Mouse (Mus musculus) kidney, adult 10 weeks (tissue): Measurements from ENCODE around the gene Coq9. TPM values are rescaled to one million over a fixed set of nuclear protein-coding genes. Genes with fewer than 3 reads are reported as not detected.

Source experiments
- polyA plus RNA-seq: library from polyadenylated mRNA; stranded (reverse); fragments of 350-450 nt; fragmentation: Illumina TruSeq; extraction: RNeasy Lipid Tissue Mini Kit (QIAGEN cat#74804); gene quantifications from one replicate; pipeline ENCODE4 v1.2.3, GENCODE M21; 2014; ENCODE audit warnings: low read depth, low replicate concordance

Gene Coq9
- 24.6 TPM for polyA plus RNA-seq

DNA sequence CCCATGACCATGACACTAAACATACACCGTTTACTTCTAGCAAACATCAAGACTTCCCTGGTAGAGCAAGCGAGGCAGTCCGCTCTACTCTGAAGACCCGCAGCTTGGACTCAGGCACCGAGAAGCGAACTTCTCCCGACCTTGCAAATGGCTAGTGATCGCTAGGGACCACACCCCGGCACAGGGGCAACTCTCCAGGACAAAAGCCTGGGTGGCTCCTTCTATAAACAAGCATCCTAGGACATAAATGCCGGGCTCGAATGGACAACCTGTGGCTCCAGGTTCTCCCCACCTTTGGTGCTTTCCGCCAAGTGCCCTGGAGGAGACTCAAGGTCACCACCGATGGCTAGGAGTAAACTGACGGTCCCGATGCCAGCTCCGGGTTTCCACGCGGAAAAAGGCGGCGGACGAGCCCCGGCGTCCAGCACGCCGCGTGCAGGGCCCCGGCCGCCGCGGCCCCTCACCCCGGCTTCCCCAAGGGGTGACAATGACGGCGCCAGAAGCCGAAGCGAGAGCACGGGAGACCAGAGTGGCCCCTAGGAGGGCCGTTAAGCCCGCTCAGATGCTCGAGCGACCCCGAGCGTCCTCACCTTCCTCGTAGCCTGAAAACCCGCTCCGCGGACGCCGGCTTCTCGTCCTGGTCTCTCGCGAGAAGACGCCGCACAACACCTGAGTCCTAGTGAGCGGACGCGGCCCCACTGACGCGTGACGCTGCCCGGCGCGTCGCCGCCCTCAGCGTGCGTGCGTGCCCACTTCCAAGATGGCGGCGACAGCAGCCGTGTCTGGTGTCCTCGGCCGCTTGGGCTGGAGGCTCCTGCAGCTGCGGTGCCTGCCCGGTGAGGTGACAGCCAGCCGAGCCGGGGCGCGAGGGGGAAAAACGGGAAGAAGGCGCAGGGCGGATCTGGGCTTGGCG is at the start of gene Coq9, which contains the start of gene Ciapin1:
Gene Coq9 (plus strand): TSS at position 660 of the 913 bp plus-strand sequence.
Gene Ciapin1 (minus strand): TSS at position 697 of the 913 bp plus-strand sequence.

DNA sequence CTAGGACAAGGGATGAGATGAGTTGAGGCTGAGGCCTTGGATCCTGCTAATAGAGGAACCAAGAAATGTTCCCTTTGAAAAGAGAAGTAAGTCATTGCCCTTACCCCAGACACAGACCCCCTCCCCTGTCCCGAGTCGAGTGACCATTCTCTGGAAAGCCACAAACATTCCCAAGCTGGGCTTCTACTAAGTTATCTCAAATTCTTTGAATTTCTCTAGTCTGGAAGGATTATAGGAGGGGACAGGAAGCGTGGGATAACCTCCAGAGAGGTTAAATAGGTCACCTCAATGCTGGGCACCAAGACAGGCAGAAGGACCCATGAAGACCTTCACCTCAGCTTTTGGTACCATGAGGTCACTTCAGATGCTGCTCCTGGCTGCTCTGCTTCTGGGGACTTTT is 28.0 kb upstream of the Coq9 start, which contains the start of gene Ccl17:
Gene Ccl17 (plus strand): TSS at position 301 of the 400 bp plus-strand sequence.

DNA sequence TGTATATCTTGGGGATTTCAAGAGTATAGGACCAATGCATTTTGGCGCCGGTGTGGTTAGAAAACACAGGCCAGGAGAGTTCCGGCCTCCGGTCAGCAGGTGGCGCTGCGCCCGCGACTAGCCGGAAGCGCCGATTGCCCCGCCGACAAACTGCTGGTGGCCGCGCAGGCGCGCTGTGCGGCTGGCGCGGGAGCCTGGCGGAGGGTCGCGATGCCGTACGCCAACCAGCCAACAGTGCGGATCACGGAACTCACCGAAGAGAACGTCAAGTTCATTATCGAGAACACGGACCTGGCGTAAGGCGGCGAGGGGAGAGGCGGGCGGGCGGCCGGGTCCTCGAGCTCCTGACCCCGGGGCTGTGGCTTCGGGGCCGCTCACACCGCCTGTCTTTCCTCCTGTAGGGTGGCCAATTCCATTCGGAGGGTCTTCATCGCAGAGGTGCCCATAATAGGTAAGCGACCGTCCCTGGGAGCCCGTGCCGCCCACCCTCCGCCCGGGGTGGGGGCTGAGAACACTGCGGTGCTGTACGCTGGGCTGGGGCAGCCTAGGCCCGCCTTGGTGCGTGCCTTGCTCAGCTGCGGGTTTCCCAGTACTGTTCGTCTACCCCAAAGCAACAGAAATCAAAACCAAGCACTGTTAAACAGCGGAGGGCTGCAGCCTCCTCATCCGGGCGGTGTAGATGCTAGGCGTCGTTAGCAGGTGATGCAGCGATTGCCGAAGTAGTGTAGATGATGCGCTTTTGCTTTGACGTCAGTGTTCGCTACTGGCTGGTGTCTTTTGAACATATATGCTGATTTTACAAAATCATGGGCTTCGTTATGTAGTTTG is 19.4 kb downstream of the Coq9 start, which contains the start of gene Polr2c:
Gene Polr2c (plus strand): TSS at position 105 of the 828 bp plus-strand sequence.

DNA sequence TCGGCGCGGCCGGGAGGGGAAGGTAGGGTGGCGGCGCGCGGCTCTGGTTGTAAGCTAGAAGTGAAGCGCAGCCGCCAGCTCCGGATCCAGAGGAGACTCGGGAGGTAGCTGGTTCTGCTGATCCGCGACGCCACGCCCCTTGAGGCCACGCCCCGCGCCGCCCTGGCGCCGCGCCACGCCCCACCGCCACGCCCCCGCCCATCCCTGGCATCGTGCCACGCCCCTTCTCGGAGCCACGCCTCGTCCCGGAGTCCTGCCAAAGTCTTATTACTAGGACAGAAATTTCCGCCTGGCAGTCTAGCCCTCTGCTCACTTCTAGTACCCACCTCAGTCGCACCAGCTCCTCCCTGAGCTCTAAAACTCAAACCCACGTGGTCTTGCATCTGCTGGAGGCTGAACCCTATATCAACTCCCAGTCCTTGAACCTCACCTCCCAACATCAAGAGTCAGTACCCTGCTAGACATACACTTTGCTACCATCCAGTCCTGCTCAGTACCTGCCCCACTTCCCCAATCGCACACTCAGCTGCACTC is 38.1 kb downstream of the Coq9 start, which contains the start of gene Dok4:
Gene Dok4 (minus strand): TSS at position 134 of the 534 bp plus-strand sequence.

Other genes with a start within 250 kb of the Coq9 start
- gene Rspry1, start 236.4 kb upstream of the Coq9 start, polyA plus RNA-seq, result 56.8 TPM
- gene Fam192a, start 236.3 kb upstream of the Coq9 start, polyA plus RNA-seq, result 54.6 TPM
- 151 TPM for gene Arl2bp, start 171.7 kb upstream of the Coq9 start, polyA plus RNA-seq
- gene Pllp, start 142.0 kb upstream of the Coq9 start, polyA plus RNA-seq, result 6.4 TPM
- gene Ccl22, start 92.7 kb upstream of the Coq9 start, polyA plus RNA-seq, result 0.20 TPM
- gene Cx3cl1, start 66.3 kb upstream of the Coq9 start, polyA plus RNA-seq, result 2.9 TPM
- gene Ccl17, start 27.9 kb upstream of the Coq9 start, polyA plus RNA-seq, result not detected
- 3.2 TPM for gene Ciapin1, start within 50 bp of the Coq9 start, polyA plus RNA-seq
- 4.2 TPM for gene Polr2c, start 19.1 kb downstream of the Coq9 start, polyA plus RNA-seq
- 0.97 TPM for gene Dok4, start 38.0 kb downstream of the Coq9 start, polyA plus RNA-seq
- not detected for gene Ccdc102a, start 79.8 kb downstream of the Coq9 start, polyA plus RNA-seq
- not detected for gene Adgrg5, start 85.4 kb downstream of the Coq9 start, polyA plus RNA-seq
- 10.6 TPM for gene Adgrg1, start 136.4 kb downstream of the Coq9 start, polyA plus RNA-seq
- 0.73 TPM for gene Adgrg3, start 179.4 kb downstream of the Coq9 start, polyA plus RNA-seq
- gene Drc7, start 216.8 kb downstream of the Coq9 start, polyA plus RNA-seq, result not detected
- not detected for gene Katnb1, start 242.9 kb downstream of the Coq9 start, polyA plus RNA-seq